Mouse (Mus musculus) MEL (cell line): ENCODE measurements around the gene Glce. TPM values are rescaled to one million over a fixed set of nuclear protein-coding genes. Genes with fewer than 3 reads are reported as not detected.
A peak's percentile ranks its signal among the peaks of the same experiment; 100 is the strongest.

Experiments used
- DNase-seq: peaks from one replicate; pipeline ENCODE4 v3.0.0; 2011; ENCODE audit warnings: low read depth, low spot score
- H3K27ac ChIP-seq: 2 replicates; pipeline ENCODE4 v1.5.1; 2012; ENCODE audit warnings: low read depth, mild to moderate bottlenecking, control low read depth, low read length, moderate library complexity; ENCODE audit not compliant: control insufficient read depth
- H3K27me3 ChIP-seq, 2 experiments: fragments of 150-350 bp in 1 of 2; sonication (generic) in 1 of 2; 2 replicates each; pipeline ENCODE4 v1.6.1; 2012; ENCODE audit warnings: low read length in 2 of 2, mild to moderate bottlenecking in 2 of 2, improper control_type of control experiment in 1 of 2, moderate library complexity in 1 of 2; ENCODE audit not compliant: insufficient read depth in 2 of 2, control insufficient read depth in 1 of 2
- H3K36me3 ChIP-seq, 2 experiments: 2 replicates each; pipeline ENCODE4 v1.6.1; 2012 to 2014; ENCODE audit warnings: low read length in 2 of 2, improper control_type of control experiment in 1 of 2, inconsistent platforms in 1 of 2, mild to moderate bottlenecking in 1 of 2; ENCODE audit not compliant: insufficient read depth in 2 of 2, control insufficient read depth in 1 of 2
- H3K4me1 ChIP-seq, 2 experiments: fragments of 150-350 bp in 1 of 2; sonication (generic) in 1 of 2; 2 replicates each; pipeline ENCODE4 v1.6.1; 2012; ENCODE audit warnings: low read length in 2 of 2, improper control_type of control experiment in 1 of 2, mild to moderate bottlenecking in 1 of 2; ENCODE audit not compliant: insufficient read depth in 2 of 2, control insufficient read depth in 1 of 2
- H3K4me3 ChIP-seq, 2 experiments: fragments of 150-350 bp in 1 of 2; sonication (generic) in 1 of 2; 2 replicates each; pipeline ENCODE4 v1.5.1; 2012; ENCODE audit warnings: low read depth in 2 of 2, low read length in 2 of 2, mild to moderate bottlenecking in 2 of 2, moderate library complexity in 2 of 2, control low read depth in 1 of 2, improper control_type of control experiment in 1 of 2; ENCODE audit not compliant: control insufficient read depth in 1 of 2, insufficient read depth in 1 of 2
- H3K79me2 ChIP-seq: 2 replicates; pipeline ENCODE4 v1.6.1; 2012; ENCODE audit warnings: mild to moderate bottlenecking, low read length, moderate library complexity; ENCODE audit not compliant: control insufficient read depth, poor library complexity, insufficient read depth
- H3K9ac ChIP-seq: 2 replicates; pipeline ENCODE4 v1.6.1; 2012; ENCODE audit warnings: low read depth, mild to moderate bottlenecking, control low read depth, low read length, moderate library complexity; ENCODE audit not compliant: control insufficient read depth, poor library complexity, severe bottlenecking
- H3K9me3 ChIP-seq: fragments of 150-350 bp; sonication (generic); replicated peaks from 2 replicates; pipeline ENCODE4 v1.6.1; 2012; ENCODE audit warnings: mild to moderate bottlenecking, low read length, improper control_type of control experiment, moderate library complexity; ENCODE audit not compliant: insufficient read depth
- BHLHE40 ChIP-seq: IDR thresholded peaks from 2 replicates; pipeline ENCODE4 v1.6.1; 2012; ENCODE audit warnings: low read depth, mild to moderate bottlenecking, inconsistent platforms, low read length, improper control_type of control experiment, borderline replicate concordance
- E2F4 ChIP-seq: IDR thresholded peaks from 2 replicates; pipeline ENCODE4 v1.6.1; 2011; ENCODE audit warnings: low read depth, low read length, improper control_type of control experiment, borderline replicate concordance
- EP300 ChIP-seq, 2 experiments: IDR thresholded peaks; 2 replicates each; pipeline ENCODE4 v1.6.1; 2011; ENCODE audit warnings: improper control_type of control experiment in 2 of 2, low read length in 2 of 2, low read depth in 1 of 2, mild to moderate bottlenecking in 1 of 2
- ETS1 ChIP-seq: IDR thresholded peaks from 2 replicates; pipeline ENCODE4 v1.6.1; 2012; ENCODE audit warnings: low read depth, mild to moderate bottlenecking, inconsistent platforms, low read length, improper control_type of control experiment, moderate library complexity
- GATA1 ChIP-seq: IDR thresholded peaks from 2 replicates; pipeline ENCODE4 v1.6.1; 2011; ENCODE audit warnings: low read depth, low read length, improper control_type of control experiment
- HCFC1 ChIP-seq: IDR thresholded peaks from 2 replicates; pipeline ENCODE4 v1.6.1; 2012; ENCODE audit warnings: low read depth, mild to moderate bottlenecking, inconsistent platforms, low read length, improper control_type of control experiment, moderate library complexity
- JUND ChIP-seq: IDR thresholded peaks from 2 replicates; pipeline ENCODE4 v1.6.1; 2011; ENCODE audit warnings: low read depth, mild to moderate bottlenecking, improper control_type of control experiment, low read length
- KAT2A ChIP-seq: conservative IDR thresholded peaks from 2 replicates; pipeline ENCODE4 v1.6.1; 2012; ENCODE audit warnings: low read depth, low read length, improper control_type of control experiment, inconsistent platforms
- MYC ChIP-seq: IDR thresholded peaks from 2 replicates; pipeline ENCODE4 v1.6.1; 2011; ENCODE audit warnings: low read depth, mild to moderate bottlenecking, low read length, improper control_type of control experiment, moderate library complexity
- NELFE ChIP-seq: IDR thresholded peaks from 2 replicates; pipeline ENCODE4 v1.6.1; 2011; ENCODE audit warnings: low read depth, low read length, improper control_type of control experiment
- POLR2AphosphoS2 ChIP-seq: IDR thresholded peaks from 2 replicates; pipeline ENCODE4 v1.6.1; 2011; ENCODE audit warnings: low read length, improper control_type of control experiment
- RCOR1 ChIP-seq: IDR thresholded peaks from 2 replicates; pipeline ENCODE4 v1.6.1; 2012; ENCODE audit warnings: low read depth, mild to moderate bottlenecking, inconsistent platforms, low read length, improper control_type of control experiment
- SIN3A ChIP-seq: IDR thresholded peaks from 2 replicates; pipeline ENCODE4 v1.6.1; 2012; ENCODE audit warnings: low read length, improper control_type of control experiment, inconsistent platforms
- SMC3 ChIP-seq: IDR thresholded peaks from 2 replicates; pipeline ENCODE4 v1.6.1; 2011; ENCODE audit warnings: low read depth, low read length, improper control_type of control experiment
- TAL1 ChIP-seq: IDR thresholded peaks from 2 replicates; pipeline ENCODE4 v1.6.1; 2012; ENCODE audit warnings: mild to moderate bottlenecking, inconsistent platforms, low read length, moderate library complexity, mixed read lengths
- TBP ChIP-seq: IDR thresholded peaks from 2 replicates; pipeline ENCODE4 v1.8.0; 2011; ENCODE audit warnings: low read depth, low read length, improper control_type of control experiment
- TCF12 ChIP-seq: IDR thresholded peaks from 2 replicates; pipeline ENCODE4 v1.6.1; 2014; ENCODE audit warnings: low read depth, mild to moderate bottlenecking, inconsistent platforms, low read length, improper control_type of control experiment, moderate library complexity
- USF1 ChIP-seq: IDR thresholded peaks from 2 replicates; pipeline ENCODE4 v1.6.1; 2014; ENCODE audit warnings: low read depth, mild to moderate bottlenecking, inconsistent platforms, low read length, improper control_type of control experiment, moderate library complexity
- polyA plus RNA-seq, 2 experiments: library from polyadenylated mRNA; stranded (reverse) in 1 of 2; unstranded in 1 of 2; fragments of >175 nt in 1 of 2; fragments of >200 nt in 1 of 2; gene quantifications; 2 replicates each; pipeline versions ENCODE4 v1.2.1 to v1.2.4; 2012; ENCODE audit warnings: low replicate concordance in 2 of 2, low read depth in 1 of 2; ENCODE audit not compliant: insufficient read length in 2 of 2, insufficient read depth in 1 of 2, missing spikeins in 1 of 2
- total RNA-seq: library from RNA; depleted of rRNA; stranded (reverse); fragments of 300-350 nt; gene quantifications from 2 replicates; pipeline ENCODE4 v1.2.3, GENCODE M21; 2012

Gene Glce
- total and polyA plus RNA-seq, 3 experiments = 9.2 to 12.2 TPM; not detected in 1

GRCm38 (mm10) chr9:62082986-62083385 is 39.5 kb downstream of the Glce start:
- peak; percentile 90 for DNase-seq
- H3K27me3 ChIP-seq = no peaks in the 10 kb centered on the region
- peak overlapping the region; percentile 58 for H3K27ac ChIP-seq
- peaks cover 0 to 29% of the 10 kb centered on the region in 2 experiments; a peak in 3 of 4 replicates for H3K36me3 ChIP-seq
- no peaks in the 10 kb centered on the region for H3K9me3 ChIP-seq
- H3K4me3 ChIP-seq = no peak overlapping the region
- no peak overlapping the region for H3K9ac ChIP-seq
- TF ChIP-seq GATA1 = peak; percentile 99
- TF ChIP-seq SMC3 = no peak
- TF ChIP-seq TCF12 = peak; percentile 98
- 0 out of 2 replicates have a peak, but pooled peaks have one; percentile 19 for TF ChIP-seq TBP
- TF ChIP-seq ETS1 = peak; percentile 98
- no peak for TF ChIP-seq KAT2A
- peak; percentile 98 for TF ChIP-seq JUND
- no peak; the same call in 1 of the 2 replicates for TF ChIP-seq BHLHE40
- no peak for TF ChIP-seq USF1
- TF ChIP-seq MYC = 0 out of 2 replicates have a peak, but pooled peaks have one; percentile 43
- TF ChIP-seq EP300 (IDR thresholded peaks at IDR 0.05; ENCODE audit: low read depth in 1 of 2, low read length in 2 of 2) = peak; percentile 94 to 98
- 0 out of 2 replicates have a peak, but pooled peaks have one; percentile 18 for TF ChIP-seq HCFC1
- peak; percentile 92 for TF ChIP-seq TAL1
- peak; percentile 96 for TF ChIP-seq RCOR1
- TF ChIP-seq NELFE = no peak
- TF ChIP-seq SIN3A = peak; percentile 45; the same call in 1 of the 2 replicates
- TF ChIP-seq, all 39 proteins: peak for 11
- Histone ChIP-seq H3K4me1 (peaks cover 7 to 25% of the 10 kb centered on the region in 2 experiments), H3K79me2 (no peaks in the 10 kb centered on the region)

GRCm38 (mm10) chr9:62081542-62081941 is 40.9 kb downstream of the Glce start:
- TF ChIP-seq POLR2AphosphoS2 (no peak), E2F4 (no peak), USF1 (no peak)
- peaks cover 0 to 29% of the 10 kb centered on the region in 2 experiments; a peak in 3 of 4 replicates for H3K36me3 ChIP-seq
- H3K27me3 ChIP-seq = no peaks in the 10 kb centered on the region
- DNase-seq = no peak
- no peak overlapping the region for H3K9ac ChIP-seq
- H3K79me2 ChIP-seq = no peaks in the 10 kb centered on the region
- H3K4me3 ChIP-seq = no peak overlapping the region
- no peak overlapping the region for H3K27ac ChIP-seq
- no peaks in the 10 kb centered on the region for H3K9me3 ChIP-seq
- peaks cover 7 to 25% of the 10 kb centered on the region in 2 experiments for H3K4me1 ChIP-seq
